34 mouse cellular contexts compared by ENCODE assay signal in the genomic region with DNA sequence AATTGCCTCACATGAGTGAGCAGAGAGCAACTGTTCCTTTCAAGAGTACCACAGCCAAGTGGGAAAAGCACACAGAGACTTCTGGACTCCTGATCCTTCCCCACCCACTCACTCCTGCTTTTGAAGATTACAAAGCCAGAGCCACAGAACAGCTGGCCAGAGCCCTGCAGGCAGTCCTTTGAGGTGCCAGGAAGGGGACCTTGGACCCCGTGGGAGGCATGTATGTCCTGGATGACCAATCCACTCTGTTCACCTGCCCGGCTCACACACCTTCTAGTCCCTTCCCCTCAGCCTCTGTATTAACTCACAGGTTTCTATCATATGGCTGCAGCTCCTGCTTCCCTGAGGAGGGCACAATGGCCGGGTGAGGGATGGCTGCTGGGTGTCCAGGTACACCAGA. TPM values are rescaled to one million over a fixed set of nuclear protein-coding genes. Genes with fewer than 3 reads are reported as not detected.
DNase-seq lines count a peak whose midpoint lies in the region; ATAC-seq and TF ChIP-seq lines count a peak whose summit lies in the region.
"Had no signal": no experiment of that assay in that cellular context is flagged by ENCODE, and none has a peak within 500 bp of the region (broad histone marks: within the 10 kb centered on the region; RNA-seq: fewer than 3 reads in every experiment).

No protein-coding gene starts in this region.

- no peak for TF ChIP-seq POLR2A in kidney, adult 2 months (IDR thresholded peaks at IDR 0.05; ENCODE audit: low read depth, low read length)

- no peaks in the 10 kb centered on the region for H3K36me3 ChIP-seq in kidney, adult 2 months (ENCODE audit: control insufficient read depth, insufficient read depth, low read length)
- peaks cover 8% of the 10 kb centered on the region; the same call in 1 of the 2 replicates for H3K36me3 ChIP-seq in kidney, embryonic 14.5 days (ENCODE audit: control insufficient read depth, insufficient read depth, low read length)
- H3K36me3 ChIP-seq in liver, embryonic 16.5 days (ENCODE audit: control insufficient read depth, insufficient read depth): no peaks in the 10 kb centered on the region
- H3K36me3 ChIP-seq: heart, embryonic 15.5 days; hindbrain, embryonic 15.5 days; neural tube, embryonic 15.5 days had no signal

- H3K4me2 ChIP-seq in kidney, embryonic 14.5 days (replicated peaks; ENCODE audit: low read depth, low read length): no peak overlapping the region
- H3K4me2 ChIP-seq in liver, embryonic 16.5 days (ENCODE audit: low read depth, low read length): no peak overlapping the region
- H3K4me2 ChIP-seq: embryonic facial prominence, embryonic 13.5 days; heart, embryonic 15.5 days; hindbrain, embryonic 15.5 days; midbrain, embryonic 12.5 days; neural tube, embryonic 15.5 days had no signal

- no peak for ATAC-seq in kidney, embryonic 14.5 days (ENCODE audit: low FRiP score, low TSS enrichment)
- ATAC-seq in liver, embryonic 16.5 days (ENCODE audit: low read depth): peak; percentile 76
- ATAC-seq: forebrain, embryonic 14.5 days; Patski had no signal

- H3K27me3 ChIP-seq in kidney, adult 2 months (replicated peaks; ENCODE audit: control insufficient read depth, insufficient read depth, low read length): no peaks in the 10 kb centered on the region
- no peaks in the 10 kb centered on the region for H3K27me3 ChIP-seq in kidney, embryonic 14.5 days (ENCODE audit: control insufficient read depth, insufficient read depth, low read length)
- H3K27me3 ChIP-seq in liver, embryonic 16.5 days (ENCODE audit: control insufficient read depth, insufficient read depth, low read depth, low read length): no peaks in the 10 kb centered on the region
- H3K27me3 ChIP-seq: embryonic facial prominence, embryonic 13.5 days; heart, embryonic 15.5 days; hindbrain, embryonic 15.5 days; midbrain, embryonic 12.5 days; neural tube, embryonic 15.5 days; Patski had no signal

- H3K9ac ChIP-seq in kidney, embryonic 14.5 days (ENCODE audit: low read depth, low read length): no peak overlapping the region
- no peak overlapping the region for H3K9ac ChIP-seq in liver, embryonic 16.5 days (ENCODE audit: low read depth, low read length)
- H3K9ac ChIP-seq: embryonic facial prominence, embryonic 13.5 days; heart, embryonic 15.5 days; hindbrain, embryonic 15.5 days; midbrain, embryonic 12.5 days; neural tube, embryonic 15.5 days had no signal

- DNase-seq in kidney, adult 2 months: peak; percentile 37
- DNase-seq in spleen, postnatal 4 days (ENCODE audit: low spot score in 2 of 2): peak; percentile 10 to 55
- no peak for DNase-seq in spleen, adult 18-20 months
- DNase-seq in thymus, postnatal 36 days: peak; percentile 12 to 33
- DNase-seq in layer of hippocampus, adult 2 months (ENCODE audit: low spot score in 2 of 2): no peak
- DNase-seq: adrenal gland, adult 2 months; B cell, adult 2 months; cerebellum, postnatal 36 days; embryo, embryonic 11 days; gastrocnemius, adult 2 months; heart, postnatal 4 days; kidney, postnatal 10 days; lung, adult 18-20 months; lung, postnatal 14 days had no signal

- no peaks in the 10 kb centered on the region; the same call in 1 of the 2 replicates for H3K4me1 ChIP-seq in kidney, adult 2 months (ENCODE audit: control insufficient read depth, insufficient read depth, low read length)
- no peaks in the 10 kb centered on the region for H3K4me1 ChIP-seq in kidney, embryonic 14.5 days (ENCODE audit: control insufficient read depth, insufficient read depth, low read length)
- no peaks in the 10 kb centered on the region for H3K4me1 ChIP-seq in liver, embryonic 16.5 days (ENCODE audit: control insufficient read depth, low read depth, low read length)
- H3K4me1 ChIP-seq: hindbrain, embryonic 15.5 days; midbrain, embryonic 12.5 days; neural tube, embryonic 15.5 days had no signal

- 67% methylated on average over 3 of the region's 3 CpGs for WGBS in kidney, adult 2 months
- WGBS in kidney, embryonic 14.5 days: 78% methylated on average over 3 of the region's 3 CpGs
- WGBS in liver, embryonic 16.5 days (ENCODE audit: insufficient replicate concordance): 44% methylated on average over 3 of the region's 3 CpGs

- H3K4me3 ChIP-seq in kidney, adult 2 months (ENCODE audit: insufficient read depth, low read depth, low read length): no peak overlapping the region
- no peak overlapping the region for H3K4me3 ChIP-seq in kidney, embryonic 14.5 days (ENCODE audit: low read length)
- no peak overlapping the region for H3K4me3 ChIP-seq in liver, embryonic 16.5 days (ENCODE audit: low read depth, low read length)
- H3K4me3 ChIP-seq in layer of hippocampus, adult 2 months: no peak overlapping the region
- H3K4me3 ChIP-seq: embryonic facial prominence, embryonic 13.5 days; erythroblast, embryonic 14.5 days; gastrocnemius, adult 2 months; heart, embryonic 15.5 days; hindbrain, embryonic 15.5 days; midbrain, embryonic 12.5 days; neural tube, embryonic 15.5 days had no signal

- H3K27ac ChIP-seq in kidney, adult 2 months (ENCODE audit: insufficient read depth, low read depth, low read length): no peak overlapping the region
- no peak overlapping the region for H3K27ac ChIP-seq in kidney, embryonic 14.5 days (ENCODE audit: low read depth, low read length)
- H3K27ac ChIP-seq in liver, embryonic 16.5 days (ENCODE audit: low read length): no peak overlapping the region
- H3K27ac ChIP-seq in layer of hippocampus, adult 2 months: no peak overlapping the region
- H3K27ac ChIP-seq: embryonic facial prominence, embryonic 13.5 days; gastrocnemius, adult 2 months; heart, embryonic 15.5 days; hindbrain, embryonic 15.5 days; midbrain, embryonic 12.5 days; neural tube, embryonic 15.5 days had no signal

- no peak for TF ChIP-seq CTCF in kidney, adult 2 months (conservative IDR thresholded peaks at IDR 0.05; ENCODE audit: insufficient read depth, insufficient read length, low read depth, low read length)
- TF ChIP-seq CTCF in layer of hippocampus, adult 2 months (conservative IDR thresholded peaks at IDR 0.05): no peak

- H3K9me3 ChIP-seq in kidney, embryonic 14.5 days (ENCODE audit: control insufficient read depth, low read length): no peaks in the 10 kb centered on the region
- no peaks in the 10 kb centered on the region for H3K9me3 ChIP-seq in liver, embryonic 16.5 days (replicated peaks; ENCODE audit: control insufficient read depth, low read length)
- H3K9me3 ChIP-seq: embryonic facial prominence, embryonic 13.5 days; G1E; heart, embryonic 15.5 days; hindbrain, embryonic 15.5 days; midbrain, embryonic 12.5 days; neural tube, embryonic 15.5 days had no signal

RNA-seq across cellular contexts. Expression of gene Tcf7, which starts 25.4 kb away (rescaled TPM):
- polyA plus RNA-seq in kidney, adult 2 months (2012; rRNA removed): 2.1 and 13.2 TPM in 2 replicates
- 18.1 and 27.5 TPM in 2 replicates for polyA plus RNA-seq in kidney, embryonic 14.5 days (2014; fragmentation: Nextera tagmentation; extraction: Ambion mirVana)
- polyA plus RNA-seq in liver, embryonic 16.5 days (2015; fragmentation: Nextera tagmentation; extraction: Ambion mirVana): 0.74 and 1.0 TPM in 2 replicates
- total RNA-seq in layer of hippocampus, adult 2 months (2021): 1 to 10 TPM; 2.9 TPM
- total RNA-seq: G1E had no signal
- polyA plus RNA-seq: G1E had no signal

RNA-seq across cellular contexts. Expression of gene Skp1a, which starts 25.6 kb away (rescaled TPM):
- polyA plus RNA-seq in kidney, adult 2 months (2012; rRNA removed): 34.4 and 68.9 TPM in 2 replicates
- polyA plus RNA-seq in kidney, embryonic 14.5 days (2014; fragmentation: Nextera tagmentation; extraction: Ambion mirVana): 843 and 964 TPM in 2 replicates
- 247 and 265 TPM in 2 replicates for polyA plus RNA-seq in liver, embryonic 16.5 days (2015; fragmentation: Nextera tagmentation; extraction: Ambion mirVana)
- total RNA-seq in layer of hippocampus, adult 2 months (2021): 100 to 1,000 TPM; 456 to 474 TPM

RNA-seq across cellular contexts. Expression of gene Olfr1371, which starts 43.6 kb away (rescaled TPM):
- polyA plus RNA-seq in kidney, adult 2 months (2012; rRNA removed): not detected in 2 replicates
- polyA plus RNA-seq in kidney, embryonic 14.5 days (2014; fragmentation: Nextera tagmentation; extraction: Ambion mirVana): not detected in 2 replicates
- polyA plus RNA-seq in liver, embryonic 16.5 days (2015; fragmentation: Nextera tagmentation; extraction: Ambion mirVana): not detected in 2 replicates
- not detected for total RNA-seq in layer of hippocampus, adult 2 months (2021)
- total RNA-seq: adrenal gland, adult 2 months; CH12.LX; gastrocnemius, adult 2 months; gastrocnemius, postnatal 4 days; heart, postnatal 4 days; layer of hippocampus, postnatal 25 days; megakaryocyte, adult 5-6 weeks had no signal
- polyA plus RNA-seq: adrenal gland, adult 2 months; cerebellum, adult 2 months; embryonic facial prominence, embryonic 13.5 days; erythroblast, embryonic 14.5 days; forebrain, embryonic 14.5 days; frontal cortex, adult 2 months; G1E; heart, embryonic 15.5 days; hindbrain, embryonic 15.5 days; intestine, embryonic 14.5 days; limb, embryonic 11.5 days; midbrain, embryonic 12.5 days; neural tube, embryonic 15.5 days; Patski; small intestine, adult 2 months had no signal

Comparison
In these comparisons a context has a peak if more than half of its experiments do, and no peak if none do; other contexts are left out.
1. DNase-seq: peak in kidney, adult 2 months (single experiment), spleen, postnatal 4 days (2 of 2) and thymus, postnatal 36 days (2 of 2); none in spleen, adult 18-20 months (0 of 2) and layer of hippocampus, adult 2 months (0 of 2).